Comparison of ENCODE assay signal across 16 mouse cellular contexts in the genomic region with DNA sequence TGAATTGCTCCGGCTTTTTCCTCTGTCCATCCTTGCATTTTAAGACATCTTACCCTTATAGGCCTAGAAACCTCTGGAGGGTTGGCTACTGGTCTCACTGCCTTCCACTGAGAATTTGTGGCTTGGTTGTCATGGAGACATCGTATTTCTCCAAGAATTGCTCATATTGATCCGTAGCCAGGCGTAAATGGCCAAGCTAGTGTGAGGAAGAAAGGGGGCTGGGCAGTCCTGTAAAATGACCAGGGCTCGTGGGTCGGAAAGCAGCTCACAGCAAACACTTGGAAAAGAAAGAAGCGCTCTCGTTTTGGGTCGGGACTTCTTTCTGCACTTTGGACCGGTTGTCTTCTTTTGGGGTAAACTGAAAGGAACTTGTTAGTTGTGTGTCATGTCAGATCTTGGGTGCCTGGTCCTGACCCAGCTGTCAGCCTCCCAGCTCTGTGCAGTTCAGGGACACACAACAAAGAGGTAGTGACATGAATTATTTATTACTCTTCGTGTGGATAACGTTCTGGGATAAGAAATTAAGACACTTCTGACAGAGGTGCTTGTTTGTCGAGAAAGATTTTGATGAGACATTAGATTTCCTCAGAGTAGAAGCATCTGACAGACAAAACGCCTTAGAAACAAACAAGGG.
DNase-seq lines count a peak whose midpoint lies in the region; ATAC-seq lines count a peak whose summit lies in the region.
"Had no signal": no experiment of that assay in that cellular context is flagged by ENCODE, and none has a peak within 500 bp of the region (broad histone marks: within the 10 kb centered on the region; RNA-seq: fewer than 3 reads in every experiment).

No protein-coding gene starts in this region.

- no peaks in the 10 kb centered on the region for H3K27me3 ChIP-seq in hindbrain, embryonic 12.5 days
- no peaks in the 10 kb centered on the region for H3K27me3 ChIP-seq in midbrain, embryonic 14.5 days (ENCODE audit: control insufficient read depth, insufficient read depth, low read length)

- peak; percentile 31 to 32 for DNase-seq in right cerebral cortex, postnatal 10 days (ENCODE audit: low spot score in 2 of 2)
- no peak for DNase-seq in right cerebral cortex, postnatal 4 days
- peak; percentile 75 for DNase-seq in midbrain, embryonic 14.5 days
- peak; percentile 48 for DNase-seq in retina, postnatal 1 day
- DNase-seq in kidney, postnatal 14 days: no peak
- DNase-seq in gastrocnemius, adult 18-20 months (ENCODE audit: low spot score): no peak
- DNase-seq: cerebellum, postnatal 36 days; gastrocnemius, adult 2 months; kidney, adult 9 months; layer of hippocampus, adult 9-11 months had no signal

- peak; percentile 61; the same call in 1 of the 2 replicates for ATAC-seq in hindbrain, embryonic 12.5 days (ENCODE audit: low FRiP score)
- peak; percentile 60; the same call in 1 of the 2 replicates for ATAC-seq in midbrain, embryonic 14.5 days (ENCODE audit: low FRiP score, low TSS enrichment)
- no peak for ATAC-seq in megakaryocyte progenitor cell, adult 5-6 weeks (replicated peaks; ENCODE audit: poor library complexity)

- no peaks in the 10 kb centered on the region for H3K9me3 ChIP-seq in hindbrain, embryonic 12.5 days (replicated peaks)
- H3K9me3 ChIP-seq in midbrain, embryonic 14.5 days (ENCODE audit: control insufficient read depth, low read length): no peaks in the 10 kb centered on the region
- H3K9me3 ChIP-seq: limb, embryonic 10.5 days had no signal

- H3K36me3 ChIP-seq in hindbrain, embryonic 12.5 days: no peaks in the 10 kb centered on the region
- no peaks in the 10 kb centered on the region for H3K36me3 ChIP-seq in midbrain, embryonic 14.5 days (ENCODE audit: control insufficient read depth, insufficient read depth, low read length)
- H3K36me3 ChIP-seq: limb, embryonic 10.5 days had no signal

- 27% methylated on average over 14 of the region's 14 CpGs for WGBS in hindbrain, embryonic 12.5 days
- 7% methylated on average over 14 of the region's 14 CpGs for WGBS in midbrain, embryonic 14.5 days

- H3K27ac ChIP-seq in hindbrain, embryonic 12.5 days: peak overlapping the region; percentile 64
- H3K27ac ChIP-seq in midbrain, embryonic 14.5 days (replicated peaks; ENCODE audit: low read depth, low read length): peak overlapping the region; percentile 70
- H3K27ac ChIP-seq: gastrocnemius, adult 2 months; limb, embryonic 10.5 days; liver, embryonic 14.5 days; macrophage had no signal

- no peak overlapping the region for H3K9ac ChIP-seq in hindbrain, embryonic 12.5 days
- 0 out of 2 replicates have a peak overlapping the region, but pooled peaks have one; percentile 12 for H3K9ac ChIP-seq in midbrain, embryonic 14.5 days (replicated peaks; ENCODE audit: low read length)
- H3K9ac ChIP-seq: liver, embryonic 14.5 days had no signal

- H3K4me3 ChIP-seq in hindbrain, embryonic 12.5 days: no peak overlapping the region
- no peak overlapping the region for H3K4me3 ChIP-seq in midbrain, embryonic 14.5 days (replicated peaks; ENCODE audit: low read depth, low read length)
- H3K4me3 ChIP-seq: gastrocnemius, adult 2 months; limb, embryonic 10.5 days had no signal

- H3K4me1 ChIP-seq in hindbrain, embryonic 12.5 days: peaks cover 32% of the 10 kb centered on the region
- peaks cover 41% of the 10 kb centered on the region for H3K4me1 ChIP-seq in midbrain, embryonic 14.5 days (ENCODE audit: control insufficient read depth, insufficient read depth, low read length)

- H3K4me2 ChIP-seq in hindbrain, embryonic 12.5 days (replicated peaks): peak overlapping the region; percentile 44
- H3K4me2 ChIP-seq in midbrain, embryonic 14.5 days (ENCODE audit: low read length): peak overlapping the region; percentile 26
- H3K4me2 ChIP-seq: heart, embryonic 11.5 days had no signal

Comparison
In these comparisons a context has a peak if more than half of its experiments do, and no peak if none do; other contexts are left out.
1. DNase-seq: peak in right cerebral cortex, postnatal 10 days (2 of 2), midbrain, embryonic 14.5 days (single experiment) and retina, postnatal 1 day (single experiment); none in right cerebral cortex, postnatal 4 days (single experiment), kidney, postnatal 14 days (single experiment) and gastrocnemius, adult 18-20 months (single experiment).